Mouse (Mus musculus) CD4-positive, CD25-positive, alpha-beta regulatory T cell, adult 2 months (primary cell): ENCODE results near the gene Irf8.

ENCODE experiments used
- DNase-seq: peaks from one replicate; pipeline ENCODE4 v3.0.0-alpha.2; 2012; ENCODE audit warnings: low read depth, low spot score

The Irf8 gene

DNA sequence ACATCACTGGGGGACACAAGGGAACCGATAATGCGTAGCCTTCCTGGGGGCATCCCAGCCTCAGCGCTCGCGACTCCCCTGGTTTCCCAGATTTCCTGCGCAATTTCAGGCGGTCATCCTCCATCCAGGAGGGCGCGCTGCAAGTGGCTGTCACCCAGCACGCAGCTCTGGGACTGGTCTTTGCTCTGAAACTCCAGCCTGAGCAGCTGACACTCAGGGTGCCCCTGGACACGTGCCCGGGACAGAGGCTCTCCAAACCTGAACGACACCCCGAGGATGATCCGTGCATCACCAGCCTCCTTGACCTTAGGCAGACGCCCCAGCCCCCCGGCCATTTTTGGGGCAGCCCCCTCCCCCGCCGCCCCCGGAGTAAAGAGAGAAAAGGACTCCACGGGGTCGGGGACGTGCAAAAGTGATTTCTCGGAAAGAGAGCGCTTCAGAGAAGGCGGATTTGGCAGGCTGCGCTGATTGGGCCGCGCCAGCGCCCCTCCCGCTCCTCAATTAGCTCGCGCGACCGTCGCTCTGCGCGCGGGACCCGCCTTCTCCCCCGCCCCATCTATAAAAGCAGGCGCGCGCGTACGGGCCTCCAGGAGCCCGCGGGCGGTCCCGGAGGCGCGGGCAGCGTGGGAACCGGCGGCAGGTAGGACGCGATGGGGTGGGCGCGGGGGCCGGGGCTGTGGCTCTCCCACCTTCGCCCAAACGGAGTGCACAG is at the start of gene Irf8:
TSS of gene Irf8 (plus strand) at position 589 of the 712 bp plus-strand sequence.
- DNase-seq, result peak; percentile 95

DNA sequence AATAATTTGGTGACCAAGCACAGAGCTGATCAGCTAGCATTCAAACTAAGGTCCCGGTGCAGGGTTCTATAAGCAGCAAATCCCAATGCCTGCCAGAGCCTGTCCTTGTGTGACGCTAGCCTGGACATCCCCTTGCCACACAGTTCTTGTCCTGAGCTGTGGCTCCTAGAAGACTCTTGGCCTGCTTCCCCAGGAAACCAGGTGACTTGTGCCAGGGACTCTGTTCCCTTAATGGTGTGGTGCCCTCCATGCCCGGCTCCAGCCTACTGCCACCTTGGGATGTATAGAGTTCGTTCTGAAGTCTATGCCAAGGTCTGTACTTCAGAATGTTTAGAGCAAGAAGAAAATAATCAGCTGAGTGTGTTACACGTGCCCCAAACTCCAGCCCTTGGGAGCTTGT is 49.6 kb upstream of the Irf8 start:
- no peak for DNase-seq

DNA sequence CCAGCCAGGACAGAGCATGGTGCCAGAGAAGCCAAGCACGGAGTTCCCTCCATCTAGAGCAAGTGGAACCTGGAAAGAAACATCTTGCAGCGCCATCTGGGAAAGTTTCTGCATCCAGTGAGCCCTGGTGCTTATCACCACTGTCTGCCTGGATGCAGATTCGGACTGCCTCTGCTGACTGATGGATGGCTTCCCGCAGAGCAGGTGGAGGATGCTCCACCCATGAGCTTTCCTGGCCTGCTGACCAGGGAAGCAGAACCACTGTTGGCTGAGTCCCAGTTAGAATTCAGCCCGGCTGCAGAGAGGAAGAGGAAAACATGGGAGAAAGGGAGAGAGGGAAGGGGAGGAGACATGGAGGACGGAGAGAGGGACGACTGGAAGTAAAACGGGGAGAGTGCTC is 48.4 kb upstream of the Irf8 start:
- DNase-seq, result no peak

DNA sequence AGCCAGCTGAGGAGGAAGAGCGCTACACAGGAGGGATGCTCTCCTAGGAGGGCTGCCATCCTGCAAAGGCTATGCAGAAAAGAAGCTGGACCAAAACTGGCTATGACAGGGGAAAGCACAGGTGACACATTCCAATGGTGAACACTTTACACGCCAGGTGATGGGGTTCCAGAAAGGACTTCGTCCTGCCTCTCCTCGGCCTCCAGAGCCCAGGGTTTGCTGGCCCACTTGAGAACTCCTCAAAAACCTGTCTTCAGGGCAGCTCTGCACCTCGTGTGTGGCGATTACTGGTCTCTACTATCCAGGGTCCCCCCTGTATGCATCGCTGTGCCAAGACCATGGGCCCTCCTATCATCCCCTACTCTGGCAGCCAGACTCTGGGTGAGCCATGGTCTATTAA is 47.6 kb upstream of the Irf8 start:
- no peak for DNase-seq

DNA sequence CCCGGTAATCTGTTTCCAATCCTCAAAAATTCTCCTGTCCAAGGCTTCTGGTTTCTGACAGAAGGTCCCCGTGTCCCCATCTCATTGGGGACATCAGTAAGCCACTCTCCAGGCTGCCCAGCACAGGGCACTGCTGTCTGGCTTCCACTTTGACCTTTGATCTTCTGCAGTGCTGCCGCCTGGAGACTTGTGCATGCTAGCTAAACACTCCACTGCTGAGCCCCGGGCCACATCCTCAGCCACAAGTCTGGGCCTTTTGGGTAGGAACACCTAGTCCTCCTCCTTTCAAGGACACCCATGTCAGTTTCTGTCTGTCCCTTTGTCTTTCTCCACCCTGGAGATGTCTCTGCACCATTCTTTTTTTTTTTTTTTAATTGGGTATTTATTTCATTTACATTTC is 43.2 kb upstream of the Irf8 start:
- DNase-seq, result no peak

DNA sequence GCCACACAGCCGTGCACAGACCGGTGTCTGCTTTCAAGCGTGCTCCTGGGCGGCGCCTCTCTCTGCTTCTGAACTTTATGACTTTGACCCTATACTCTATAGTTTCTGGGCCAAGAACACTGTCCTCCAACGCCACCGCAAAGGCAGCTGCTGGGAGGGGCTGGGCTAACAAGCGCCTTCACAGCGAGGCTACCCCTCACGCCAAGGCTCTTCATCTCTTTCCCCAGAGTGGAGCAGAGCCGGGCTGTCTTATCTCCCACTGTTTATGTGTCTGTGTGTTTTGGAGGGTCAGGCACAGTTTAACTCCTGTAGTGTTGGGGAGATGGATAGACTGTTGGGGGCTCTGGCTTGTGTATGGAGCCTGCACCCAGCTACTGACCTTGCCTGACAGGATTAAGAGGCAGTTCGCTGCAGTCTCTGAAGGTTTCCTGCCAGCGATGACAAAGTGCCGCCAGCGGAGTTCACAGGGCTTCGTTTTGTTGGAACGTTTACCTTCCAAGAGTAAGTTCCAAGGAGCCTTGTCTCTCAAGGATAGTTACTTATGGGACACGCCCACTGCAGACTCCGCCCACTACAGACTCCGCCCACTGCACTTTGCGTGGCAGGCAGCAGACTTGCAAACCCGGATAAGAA is 42.2 kb upstream of the Irf8 start:
- peak; percentile 68 for DNase-seq

DNA sequence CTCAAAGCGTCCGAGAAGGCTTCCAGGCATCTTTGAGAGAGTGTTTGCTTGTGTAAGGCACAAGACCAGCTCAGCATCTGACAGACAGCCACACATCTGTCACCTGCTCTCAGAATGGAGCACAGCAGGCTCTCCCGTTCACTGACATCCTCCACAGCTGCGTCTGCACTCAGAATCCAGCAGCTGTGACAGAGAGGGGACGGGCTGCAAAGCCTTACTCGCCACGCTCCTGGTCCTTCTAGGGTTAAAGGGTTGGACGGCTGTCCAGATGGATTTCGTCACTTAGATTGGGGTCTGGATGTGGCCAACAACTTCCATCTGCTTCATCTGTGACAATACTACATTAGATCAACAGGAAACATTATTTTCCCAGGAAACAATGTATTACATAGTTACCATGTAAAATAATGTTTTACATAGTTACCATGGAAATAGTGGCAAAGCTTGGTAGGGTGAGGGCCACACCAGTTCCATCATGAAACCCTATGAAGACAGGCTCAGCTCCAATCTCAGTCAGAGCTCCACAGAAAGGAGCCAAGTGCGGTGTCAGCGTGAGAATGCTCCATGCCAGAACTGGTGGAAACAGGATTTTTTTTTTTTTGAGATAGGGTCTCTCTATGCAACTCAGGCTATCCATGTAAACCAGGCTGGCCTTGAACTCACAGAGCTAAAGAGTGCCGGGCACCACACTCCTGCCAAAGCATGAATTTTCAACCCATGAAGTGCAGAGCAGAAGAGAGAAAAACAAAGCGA is 39.6 kb upstream of the Irf8 start:
- no peak for DNase-seq

DNA sequence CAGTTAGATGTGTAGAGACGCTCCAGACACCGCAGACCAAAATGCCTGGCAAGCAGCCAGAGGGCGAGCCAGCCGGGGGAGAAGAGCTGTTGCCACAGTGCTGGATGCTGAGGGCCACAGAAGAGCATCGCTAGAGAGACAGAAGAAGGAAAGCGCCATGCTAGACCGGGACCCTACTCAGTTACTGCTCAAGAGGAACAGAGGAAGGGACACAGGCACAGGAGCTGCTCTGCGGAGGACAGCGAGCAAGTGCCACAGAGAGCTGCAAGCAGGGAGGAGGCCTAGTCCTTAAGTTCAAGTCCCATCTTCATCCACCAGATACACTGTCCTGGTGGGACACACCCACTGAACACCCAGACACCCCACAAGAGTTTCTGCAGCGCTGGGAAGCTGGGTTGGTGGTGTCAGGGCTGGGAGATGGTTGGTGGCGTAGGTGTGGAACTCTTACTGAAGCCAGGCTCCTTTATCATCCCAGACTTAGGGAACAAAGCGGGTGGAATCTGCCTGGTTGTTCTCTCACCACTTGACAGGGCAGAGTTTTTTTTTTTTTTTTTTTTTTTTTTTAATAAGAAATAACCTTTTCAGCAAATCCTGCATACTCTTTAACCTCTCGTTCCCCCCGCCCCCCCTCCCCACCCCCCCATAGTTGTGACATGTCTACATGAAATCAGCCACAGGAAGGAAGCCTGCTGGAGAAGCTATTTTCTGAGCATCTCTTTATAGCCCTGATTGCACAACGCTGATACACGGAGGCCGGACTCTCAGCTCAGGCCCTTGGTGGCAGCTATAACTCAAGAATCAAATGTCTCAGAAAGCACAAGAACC is 38.8 kb upstream of the Irf8 start:
- peak; percentile 75 for DNase-seq

DNA sequence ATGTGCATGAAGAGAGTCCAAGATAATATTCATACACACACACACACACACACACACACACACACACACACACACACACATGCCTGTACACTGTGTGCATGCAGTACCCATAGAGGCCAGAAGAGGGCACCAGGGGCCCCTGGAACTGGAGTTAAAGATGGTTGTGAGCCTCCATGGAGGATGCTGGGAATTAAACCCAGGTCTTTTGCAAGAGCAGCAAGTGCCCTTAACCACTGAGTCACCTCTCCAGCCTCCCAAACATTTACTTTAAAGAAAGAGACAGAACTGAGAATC is 38.2 kb upstream of the Irf8 start:
- peak; percentile 58 for DNase-seq

DNA sequence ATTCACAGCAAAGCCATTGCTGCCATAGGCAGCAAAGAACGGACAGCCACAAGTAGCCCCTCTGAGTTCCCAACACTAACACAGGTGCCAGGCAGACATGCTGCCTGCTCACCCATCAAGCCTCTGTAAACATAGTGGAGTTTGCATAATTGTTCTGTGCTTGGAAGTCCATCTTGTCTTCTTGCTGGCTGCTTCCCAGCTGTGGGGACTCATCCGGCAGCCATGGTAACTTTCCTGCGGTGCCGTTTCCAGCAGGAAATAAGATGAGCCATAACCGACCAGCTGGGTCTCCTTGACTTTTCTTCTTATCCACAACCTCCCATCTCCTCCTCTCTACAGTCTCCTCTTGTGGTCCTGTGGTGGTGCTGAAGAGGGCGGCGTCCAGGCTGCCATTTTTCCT is 37.7 kb upstream of the Irf8 start:
- no peak for DNase-seq

DNA sequence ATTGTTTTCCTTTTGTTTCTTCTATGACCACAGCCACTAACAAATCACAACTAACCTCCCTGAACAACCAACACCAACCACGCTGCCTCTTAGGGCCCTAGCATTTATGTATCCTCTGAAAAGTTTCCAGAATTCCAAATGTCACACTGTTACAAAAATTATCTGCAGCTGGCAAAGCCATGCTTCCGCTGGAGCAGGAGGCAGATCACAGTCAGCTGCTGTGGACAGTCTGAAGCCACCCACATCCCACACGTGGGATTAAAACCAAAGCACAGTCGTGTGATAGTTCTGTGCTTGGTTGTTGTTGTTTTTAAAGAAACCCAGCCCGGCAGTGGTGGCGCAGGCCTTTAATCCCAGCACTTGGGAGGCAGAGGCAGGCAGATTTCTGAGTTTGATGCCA is 37.1 kb upstream of the Irf8 start:
- no peak for DNase-seq

DNA sequence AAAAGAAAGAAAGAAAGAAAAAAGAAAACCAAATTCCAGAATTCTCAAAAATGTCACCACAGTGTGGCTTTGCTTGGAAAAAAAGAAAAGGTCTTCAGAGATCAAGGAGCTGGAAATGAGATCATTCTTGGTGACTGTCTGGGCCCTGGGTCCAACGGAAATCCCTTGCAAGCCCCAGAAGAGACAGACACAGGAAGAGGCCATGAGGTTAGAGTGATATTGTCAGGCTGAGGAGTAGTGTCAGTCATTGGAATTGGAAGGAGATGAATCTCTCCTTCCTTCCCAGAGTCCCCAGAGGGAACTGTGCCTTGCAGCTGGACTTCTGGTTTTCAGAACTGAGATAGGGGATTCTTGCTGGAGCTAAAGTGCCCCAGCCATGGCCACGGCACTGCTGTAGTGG is 36.6 kb upstream of the Irf8 start:
- DNase-seq, result peak; percentile 53

DNA sequence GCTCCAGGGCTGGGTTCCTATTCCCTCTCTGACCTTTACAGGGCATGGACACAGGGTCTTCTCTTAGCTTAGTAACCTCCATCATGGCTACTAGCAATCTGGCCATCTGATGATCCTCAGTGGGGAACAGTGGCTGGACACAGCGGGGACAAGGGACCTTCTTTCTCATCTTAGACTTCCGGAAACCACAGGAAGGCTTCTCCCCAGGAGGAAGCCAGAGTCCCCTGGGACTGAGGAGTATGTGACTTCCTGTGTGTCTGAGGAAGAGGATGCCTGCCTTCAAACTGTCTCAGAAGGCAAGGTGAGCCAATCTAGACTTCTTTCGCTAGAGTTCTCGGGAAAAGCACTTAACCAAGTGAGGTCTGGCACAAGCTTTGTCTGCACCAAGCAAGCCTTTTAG is 36.1 kb upstream of the Irf8 start:
- no peak for DNase-seq

DNA sequence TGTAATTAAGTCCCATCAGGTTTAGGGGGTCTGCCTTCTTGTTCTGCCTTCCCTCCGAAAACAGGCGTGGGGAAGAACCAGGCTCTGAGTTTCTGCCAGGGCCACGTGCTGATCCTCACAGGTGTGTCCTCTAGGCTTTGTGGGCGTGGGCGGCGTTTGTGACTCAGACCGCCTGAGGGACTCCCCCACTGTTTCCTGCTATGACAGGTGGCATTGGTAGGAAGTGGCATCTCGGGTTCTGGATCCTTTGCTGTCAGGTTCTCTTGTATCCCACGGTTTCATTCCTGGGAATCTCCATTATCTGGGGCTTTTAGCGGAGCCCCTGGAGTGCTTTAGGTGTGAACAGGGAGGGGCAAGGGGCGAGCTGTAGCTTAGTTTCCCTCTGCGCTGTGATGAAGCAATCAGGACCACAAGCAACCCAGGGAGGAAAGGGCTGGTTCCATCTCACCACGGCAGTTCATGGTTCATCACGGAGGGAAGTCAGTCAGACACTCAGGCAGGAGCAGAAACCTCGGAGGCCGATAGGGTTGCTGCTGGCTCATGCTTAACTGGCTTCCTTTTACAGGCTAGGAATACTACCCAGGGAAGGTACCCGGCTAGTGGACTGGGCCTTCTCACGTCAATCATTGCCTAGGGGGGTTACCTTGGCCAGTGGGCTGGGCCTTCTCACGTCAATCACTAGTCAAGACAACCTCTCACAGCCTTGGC is 34.2 kb upstream of the Irf8 start:
- DNase-seq, result peak; percentile 91

DNA sequence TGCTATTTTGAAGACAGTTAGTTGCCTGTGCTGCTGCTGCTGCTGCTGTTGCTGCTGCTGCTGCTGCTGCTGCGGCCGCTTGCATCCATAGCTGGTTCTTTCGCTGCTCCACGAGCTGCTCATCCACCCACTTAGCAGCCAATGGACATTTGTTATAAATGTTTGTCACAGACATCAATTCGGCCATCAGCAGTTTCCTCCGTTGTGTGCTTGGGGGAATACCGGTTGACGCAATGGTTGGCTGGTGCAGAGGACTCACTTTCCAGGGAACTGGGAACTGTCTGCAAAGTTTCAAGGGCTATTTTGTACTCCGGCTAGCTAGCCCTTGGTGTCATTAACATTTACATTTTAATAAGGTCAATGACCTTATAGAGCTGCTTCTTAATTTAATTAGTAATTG is 32.0 kb upstream of the Irf8 start:
- DNase-seq, result no peak

DNA sequence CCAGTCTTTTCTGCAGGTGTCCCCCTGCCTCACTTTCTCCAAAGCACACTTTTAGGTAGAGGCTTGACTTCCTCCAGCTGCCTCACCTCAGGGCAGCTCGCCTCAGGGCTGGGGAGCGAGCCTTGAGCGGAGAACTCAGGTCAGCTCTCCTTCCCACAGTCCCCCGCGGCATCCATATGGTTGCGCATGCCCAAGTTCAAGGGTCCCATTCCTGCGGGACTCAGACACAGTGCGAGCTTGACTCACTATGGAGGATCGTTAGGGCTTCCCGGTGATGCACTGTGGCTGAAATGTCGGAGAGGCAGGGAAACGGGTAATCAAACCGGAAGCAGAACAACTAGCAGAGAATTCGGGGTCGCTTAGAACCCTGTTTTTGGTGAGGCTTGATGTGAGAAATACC is 31.0 kb upstream of the Irf8 start:
- DNase-seq, result no peak

DNA sequence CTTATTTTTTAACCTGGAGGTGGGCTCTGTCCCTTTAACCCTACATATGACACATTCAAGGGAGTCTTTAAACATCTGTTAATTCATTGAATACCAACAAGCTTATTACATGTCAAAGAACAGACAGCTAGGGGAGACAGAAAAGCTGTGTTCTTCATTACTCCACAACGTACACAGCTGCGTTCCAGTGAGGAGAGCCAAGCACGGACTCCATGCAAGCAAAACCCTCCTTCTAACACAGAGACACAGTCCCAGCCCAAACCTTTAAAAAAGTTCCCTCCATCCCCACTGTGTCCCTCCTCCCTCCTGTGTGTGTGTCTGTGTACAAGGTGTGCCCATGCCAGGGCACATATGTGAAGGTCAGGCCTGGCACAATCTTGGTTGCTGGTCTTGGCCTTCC is 30.0 kb upstream of the Irf8 start:
- no peak for DNase-seq

DNA sequence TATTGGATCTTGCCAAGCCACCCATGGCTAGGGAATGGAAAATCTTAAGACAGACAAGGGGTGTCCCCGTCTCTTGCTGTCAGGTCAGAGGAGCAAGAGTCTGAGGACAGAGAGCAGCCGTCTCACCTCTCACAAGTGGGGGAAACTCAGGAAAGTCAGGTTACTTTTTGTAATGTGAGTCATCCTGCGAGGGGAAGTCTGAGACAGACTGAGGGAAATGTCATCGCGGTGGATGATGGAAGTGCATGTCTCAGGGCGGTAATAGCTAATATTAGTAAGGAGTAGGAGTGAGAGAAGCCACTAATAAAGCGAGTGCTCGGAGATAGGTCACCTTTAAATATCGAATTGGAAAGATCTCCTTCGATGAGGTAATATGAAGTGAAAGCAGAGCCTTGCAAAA is 27.0 kb upstream of the Irf8 start:
- peak; percentile 48 for DNase-seq

DNA sequence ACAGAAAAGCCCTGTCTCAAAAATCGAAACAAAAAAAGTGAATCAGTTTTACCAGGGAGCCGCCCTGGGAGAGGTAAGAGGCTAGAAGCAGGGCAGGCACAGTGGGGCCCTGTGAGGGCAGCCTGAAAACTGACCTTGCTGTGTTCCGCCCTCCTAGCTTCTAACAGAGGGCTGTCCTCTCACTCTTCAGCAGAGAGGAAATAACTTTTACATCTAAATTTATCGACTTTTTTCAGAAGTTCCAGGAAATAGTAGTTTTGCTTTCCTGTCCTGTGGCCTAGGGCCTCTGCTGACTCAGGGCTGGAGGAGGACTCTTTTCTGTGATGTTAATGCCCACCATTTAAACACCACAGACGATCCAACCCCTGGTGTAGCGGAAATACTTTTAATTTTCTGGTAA is 21.0 kb upstream of the Irf8 start:
- DNase-seq, result peak; percentile 59

DNA sequence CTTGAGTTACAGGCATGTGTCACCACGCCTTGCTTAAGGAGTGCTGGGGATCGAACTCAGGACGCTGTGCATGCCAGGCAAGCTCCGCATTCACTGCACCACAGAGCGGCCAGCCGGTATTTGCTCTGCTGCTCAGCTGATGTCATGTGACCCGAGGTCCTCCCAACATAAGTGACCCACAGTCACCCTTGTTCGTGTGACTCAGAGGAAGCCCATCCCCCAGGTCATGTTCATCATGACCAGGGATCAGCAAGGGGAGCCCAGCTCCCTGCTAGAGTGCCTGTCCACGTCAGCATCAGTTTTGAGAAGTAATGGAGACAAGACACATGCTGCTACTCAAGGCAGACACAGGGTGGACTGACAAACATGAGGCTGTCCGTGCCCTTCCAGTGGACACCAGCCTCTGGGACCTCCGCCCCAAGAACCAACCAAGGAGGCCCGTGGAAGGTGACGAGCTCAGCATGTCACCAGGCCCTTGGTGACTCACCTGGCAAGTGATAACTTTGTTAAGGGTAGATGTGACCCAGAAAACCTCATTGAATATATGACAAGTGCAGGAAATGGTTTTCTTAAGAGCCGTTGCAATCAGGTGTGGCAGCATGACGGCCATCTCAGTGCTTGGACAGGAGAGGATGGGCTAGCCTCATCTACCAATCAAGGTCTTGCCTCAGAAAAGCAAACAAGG is 20.0 kb upstream of the Irf8 start:
- DNase-seq, result peak; percentile 24

DNA sequence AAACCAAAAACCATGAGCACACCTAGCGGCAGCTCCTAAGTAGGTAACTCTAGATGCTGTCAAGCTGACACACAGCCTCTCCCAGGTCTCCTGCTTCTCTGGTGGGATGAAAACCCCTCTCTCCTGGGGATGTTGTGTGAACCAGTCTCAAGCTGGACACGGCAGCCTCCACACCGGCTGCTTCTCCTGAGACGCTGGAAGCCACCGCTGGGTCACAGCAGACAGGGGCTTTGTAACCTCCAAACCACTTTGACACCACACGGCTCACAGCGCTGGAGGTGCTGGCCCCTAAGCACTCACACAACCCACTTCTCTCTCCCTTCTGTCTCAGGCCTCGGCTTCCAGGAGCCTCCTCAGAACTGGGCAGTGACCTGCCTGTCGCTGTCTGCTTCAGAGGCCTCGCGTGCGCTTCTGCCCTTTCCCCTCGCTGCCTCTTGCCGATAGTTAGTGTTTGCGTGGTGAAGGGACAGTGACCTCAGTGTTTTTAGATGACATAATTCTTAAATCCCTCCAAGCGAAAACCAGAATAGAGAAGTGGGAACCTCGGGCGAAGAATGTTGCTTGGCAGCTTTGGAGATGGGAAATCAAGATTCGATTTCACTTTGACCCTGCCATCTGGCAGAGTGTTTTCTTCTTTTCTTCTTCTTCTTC is 16.4 kb upstream of the Irf8 start:
- DNase-seq, result no peak
